14 mouse cellular contexts compared by ENCODE assay signal in genomic region chr1:125431286-125431685, GRCm38 (mm10). TPM values are rescaled to one million over a fixed set of nuclear protein-coding genes. Genes with fewer than 3 reads are reported as not detected.
DNase-seq lines count a peak whose midpoint lies in the region; ATAC-seq lines count a peak whose summit lies in the region.
"Had no signal": no experiment of that assay in that cellular context is flagged by ENCODE, and none has a peak within 500 bp of the region (broad histone marks: within the 10 kb centered on the region; RNA-seq: fewer than 3 reads in every experiment).

No protein-coding gene starts in this region.

- no peaks in the 10 kb centered on the region for H3K9me3 ChIP-seq in heart, embryonic 12.5 days (replicated peaks)
- no peaks in the 10 kb centered on the region for H3K9me3 ChIP-seq in megakaryocyte, embryonic 14.5 days
- no peaks in the 10 kb centered on the region for H3K9me3 ChIP-seq in neural tube, embryonic 15.5 days (replicated peaks)
- H3K9me3 ChIP-seq: forebrain, embryonic 13.5 days; limb, embryonic 10.5 days had no signal

- H3K36me3 ChIP-seq in heart, embryonic 12.5 days, result no peaks in the 10 kb centered on the region
- H3K36me3 ChIP-seq in megakaryocyte, embryonic 14.5 days (replicated peaks; ENCODE audit: low read length), result peaks cover 38% of the 10 kb centered on the region
- no peaks in the 10 kb centered on the region for H3K36me3 ChIP-seq in neural tube, embryonic 15.5 days
- H3K36me3 ChIP-seq: limb, embryonic 10.5 days had no signal

- ATAC-seq in heart, embryonic 12.5 days (ENCODE audit: insufficient number of reproducible peaks, low FRiP score), result no peak
- no peak for ATAC-seq in megakaryocyte, adult 5-6 weeks (ENCODE audit: poor library complexity, severe bottlenecking)
- ATAC-seq in neural tube, embryonic 15.5 days (ENCODE audit: low FRiP score), result no peak
- ATAC-seq: forebrain, embryonic 13.5 days had no signal

- intact Hi-C loops in heart, postnatal 25 days (cut with DNase I), result no loop called here

- 48% methylated on average over 4 of the region's 4 CpGs for WGBS in heart, embryonic 12.5 days
- 78% methylated on average over 4 of the region's 4 CpGs for WGBS in neural tube, embryonic 15.5 days

- no peak for DNase-seq in heart, postnatal 25 days (ENCODE audit: low spot score)
- peak; percentile 14 for DNase-seq in lung, postnatal 10 days
- peak; percentile 25 for DNase-seq in yolk sac, embryonic 10.5 days (ENCODE audit: low spot score)
- no peak for DNase-seq in c-Kit-positive CD71-positive TER-119-positive erythroid progenitor cells, embryonic 14.5 days (ENCODE audit: low spot score)
- DNase-seq: cerebellum, adult 18-20 months; kidney, postnatal 36 days; right cerebral cortex, adult 18-20 months; thymus, adult 18-20 months had no signal

- H3K4me1 ChIP-seq in heart, embryonic 12.5 days (replicated peaks), result peaks cover 43% of the 10 kb centered on the region
- peaks cover 61% of the 10 kb centered on the region for H3K4me1 ChIP-seq in megakaryocyte, embryonic 14.5 days
- H3K4me1 ChIP-seq in neural tube, embryonic 15.5 days, result peaks cover 39% of the 10 kb centered on the region

- H3K4me2 ChIP-seq in heart, embryonic 12.5 days, result peak overlapping the region; percentile 38; the same call in 1 of the 2 replicates
- H3K4me2 ChIP-seq in neural tube, embryonic 15.5 days, result no peak overlapping the region
- H3K4me2 ChIP-seq: forebrain, embryonic 13.5 days had no signal

- no peaks in the 10 kb centered on the region for H3K27me3 ChIP-seq in heart, embryonic 12.5 days (replicated peaks)
- no peaks in the 10 kb centered on the region for H3K27me3 ChIP-seq in megakaryocyte, embryonic 14.5 days (replicated peaks)
- H3K27me3 ChIP-seq in neural tube, embryonic 15.5 days (replicated peaks), result no peaks in the 10 kb centered on the region
- H3K27me3 ChIP-seq: forebrain, embryonic 13.5 days had no signal

- no peak overlapping the region for H3K4me3 ChIP-seq in heart, embryonic 12.5 days
- H3K4me3 ChIP-seq in megakaryocyte, embryonic 14.5 days (replicated peaks), result peak overlapping the region; percentile 71
- H3K4me3 ChIP-seq in neural tube, embryonic 15.5 days (replicated peaks), result no peak overlapping the region
- H3K4me3 ChIP-seq: forebrain, embryonic 13.5 days; limb, embryonic 10.5 days had no signal

- no peak overlapping the region for H3K9ac ChIP-seq in heart, embryonic 12.5 days
- no peak overlapping the region for H3K9ac ChIP-seq in neural tube, embryonic 15.5 days (replicated peaks)
- H3K9ac ChIP-seq: forebrain, embryonic 13.5 days had no signal

- no peak overlapping the region for H3K27ac ChIP-seq in heart, embryonic 12.5 days (ENCODE audit: poor library complexity, severe bottlenecking)
- no peak overlapping the region for H3K27ac ChIP-seq in neural tube, embryonic 15.5 days (replicated peaks)
- H3K27ac ChIP-seq: forebrain, embryonic 13.5 days; limb, embryonic 10.5 days had no signal

RNA-seq across cellular contexts. Expression of gene Actr3, which starts 4.2 kb away (rescaled TPM):
- polyA plus RNA-seq in heart, embryonic 12.5 days (2016; fragmentation: Nextera tagmentation; extraction: Ambion mirVana), result 301 and 313 TPM in 2 replicates
- 100 to 1,000 TPM; 125 to 136 TPM for total RNA-seq in heart, postnatal 25 days (2021)
- 218 and 269 TPM in 2 replicates for polyA plus RNA-seq in megakaryocyte, embryonic 14.5 days (2012; ENCODE audit: insufficient read depth, low replicate concordance)
- total RNA-seq in megakaryocyte, adult 5-6 weeks (2015), result 1,201 and 1,297 TPM in 2 replicates
- total RNA-seq in megakaryocyte, adult 5-6 weeks (2017), result 1,894 and 2,105 TPM in 2 replicates
- polyA plus RNA-seq in neural tube, embryonic 15.5 days (2015; fragmentation: Nextera tagmentation; extraction: Ambion mirVana), result 214 and 250 TPM in 2 replicates

Comparison
In these comparisons a context has a peak if more than half of its experiments do, and no peak if none do; other contexts are left out.
1. DNase-seq: peak in lung, postnatal 10 days (single experiment) and yolk sac, embryonic 10.5 days (single experiment); none in heart, postnatal 25 days (single experiment) and c-Kit-positive CD71-positive TER-119-positive erythroid progenitor cells, embryonic 14.5 days (single experiment).